Mouse (Mus musculus) liver, embryonic 14.5 days (tissue): ENCODE results near the gene Ptpn21. TPM values are rescaled to one million over a fixed set of nuclear protein-coding genes. Genes with fewer than 3 reads are reported as not detected.

Source experiments
- ATAC-seq: fragments of 200-750 bp; cut with Nextera tagmentation; 2 replicates; pipeline ENCODE4 v1.8.0; 2017; ENCODE audit warnings: moderate number of reproducible peaks, mild to moderate bottlenecking, moderate library complexity; ENCODE audit not compliant: insufficient read depth
- DNase-seq, 3 experiments: peaks; one replicate each; pipeline ENCODE4 v3.0.0-alpha.2; 2012 to 2013; ENCODE audit warnings: low read depth in 3 of 3, low spot score in 3 of 3
- H3K27ac ChIP-seq: fragments of 300-500 bp; sonication (generic); 2 replicates; pipeline ENCODE4 v1.5.1; 2014; ENCODE audit warnings: moderate library complexity, mild to moderate bottlenecking, control low read depth, inconsistent platforms
- H3K27me3 ChIP-seq: fragments of 300-500 bp; sonication (generic); 2 replicates; pipeline ENCODE4 v1.6.1; 2014; ENCODE audit warnings: mild to moderate bottlenecking, low read length, moderate library complexity; ENCODE audit not compliant: control insufficient read depth, insufficient read depth
- H3K36me3 ChIP-seq: fragments of 300-500 bp; sonication (generic); replicated peaks from 2 replicates; pipeline ENCODE4 v1.6.1; 2014; ENCODE audit warnings: low read depth; ENCODE audit not compliant: control insufficient read depth, insufficient read depth
- H3K4me1 ChIP-seq, 2 experiments: fragments of 200-500 bp in 1 of 2; fragments of 300-500 bp in 1 of 2; sonication (generic) in 1 of 2; replicated peaks; 2 replicates each; pipeline ENCODE4 v1.6.1; 2012 to 2014; ENCODE audit warnings: antibody characterized with exemption in 1 of 2, inconsistent platforms in 1 of 2, low read length in 1 of 2; ENCODE audit not compliant: control insufficient read depth in 2 of 2, insufficient read depth in 2 of 2
- H3K4me2 ChIP-seq: fragments of 300-500 bp; sonication (generic); 2 replicates; pipeline ENCODE4 v1.6.1; 2014; ENCODE audit warnings: low read depth, mild to moderate bottlenecking, control low read depth, moderate library complexity
- H3K4me3 ChIP-seq, 2 experiments: fragments of 200-500 bp in 1 of 2; fragments of 300-500 bp in 1 of 2; sonication (generic) in 1 of 2; 2 replicates each; pipeline ENCODE4 v1.5.1; 2012 to 2014; ENCODE audit warnings: low read depth in 2 of 2, low read length in 2 of 2, mild to moderate bottlenecking in 2 of 2, control low read depth in 1 of 2, inconsistent platforms in 1 of 2, moderate library complexity in 1 of 2; ENCODE audit not compliant: insufficient read depth in 1 of 2
- H3K9ac ChIP-seq: fragments of 300-500 bp; sonication (generic); replicated peaks from 2 replicates; pipeline ENCODE4 v1.6.1; 2014; ENCODE audit warnings: mild to moderate bottlenecking, control low read depth, moderate library complexity
- H3K9me3 ChIP-seq: fragments of 300-500 bp; sonication (generic); 2 replicates; pipeline ENCODE4 v1.6.1; 2016; ENCODE audit warnings: low read length, mixed read lengths; ENCODE audit not compliant: control insufficient read depth
- CTCF ChIP-seq: IDR thresholded peaks from 2 replicates; pipeline ENCODE4 v1.5.1; 2016; ENCODE audit warnings: antibody characterized with exemption, low read depth, control low read depth
- EP300 ChIP-seq: IDR thresholded peaks from 2 replicates; pipeline ENCODE4 v1.6.1; 2016; ENCODE audit warnings: antibody characterized with exemption, low read depth
- WGBS: fragments of 180-500 bp; shearing (Covaris S2); extraction: QIAGEN DNeasy Blood & Tissue Kit; methylation state at CpG from one replicate; pipeline ENCODE4 v1.1.7; 2014; ENCODE audit not compliant: insufficient replicate concordance; 5-methylcytosine and 5-hydroxymethylcytosine counted together
- polyA plus RNA-seq, 2 experiments: library from polyadenylated mRNA; depleted of rRNA in 1 of 2; stranded (reverse) in 1 of 2; unstranded in 1 of 2; fragments of >200 nt; fragmentation: Nextera tagmentation in 1 of 2; extraction: Ambion mirVana in 1 of 2; gene quantifications; 2 replicates each; pipeline versions ENCODE4 v1.2.1 to v1.2.3; 2012 to 2014

Ptpn21 gene
- polyA plus RNA-seq, 2 experiments, result 1.9 to 2.3 TPM

DNA sequence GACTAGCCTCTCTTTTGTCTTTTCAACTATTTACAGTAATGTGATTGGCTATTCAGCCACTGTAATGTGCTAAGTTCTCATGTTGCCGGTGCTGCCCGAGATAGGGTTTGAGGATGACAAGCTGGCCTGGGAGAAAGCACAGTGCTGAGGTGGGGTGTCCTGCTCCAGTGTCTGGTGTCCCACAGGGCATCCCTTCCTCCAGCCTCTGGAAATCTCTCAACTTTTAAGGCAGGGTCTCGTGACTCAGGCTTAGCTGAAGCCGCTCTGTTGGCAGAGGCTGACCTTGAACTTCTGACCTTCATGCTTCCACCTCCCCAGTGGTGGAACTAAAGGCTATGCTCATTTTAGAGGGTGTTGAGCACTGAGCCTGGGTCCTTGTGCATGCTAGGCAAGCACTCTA, 66.8 kb downstream of the Ptpn21 start:
- H3K4me1 ChIP-seq, result 0 out of 4 replicates have a peak, but pooled peaks cover 0 to 2% of the 10 kb centered on the region in 2 experiments
- H3K4me3 ChIP-seq, result no peak overlapping the region
- H3K9ac ChIP-seq, result no peak overlapping the region
- no peak overlapping the region for H3K4me2 ChIP-seq
- H3K27me3 ChIP-seq, result no peaks in the 10 kb centered on the region
- ATAC-seq, result no peak
- 65% methylated on average over 4 of the region's 4 CpGs for WGBS
- H3K9me3 ChIP-seq, result no peaks in the 10 kb centered on the region
- no peak for TF ChIP-seq CTCF
- no peak for TF ChIP-seq EP300
- no peaks in the 10 kb centered on the region for H3K36me3 ChIP-seq
- H3K27ac ChIP-seq, result no peak overlapping the region
- DNase-seq, result no peak

- Histone ChIP-seq H3K9me3 (no peaks in the 10 kb centered on the region), H3K27ac (no peak overlapping the region), H3K4me3 (no peak overlapping the region), H3K36me3 (no peaks in the 10 kb centered on the region), H3K9ac (no peak overlapping the region), H3K4me2 (no peak overlapping the region), H3K27me3 (no peaks in the 10 kb centered on the region), H3K4me1 (0 out of 4 replicates have a peak, but pooled peaks cover 0 to 2% of the 10 kb centered on the region in 2 experiments)
- DNase-seq (no peak), ATAC-seq (no peak)
- TF ChIP-seq CTCF (no peak), EP300 (no peak)
- whole genome bisulfite sequencing, result 62% methylated on average over 5 of the region's 5 CpGs
Observed at GRCm38 (mm10) chr12:98669864-98670263, 67.3 kb downstream of the Ptpn21 start.

- H3K36me3 ChIP-seq, result no peaks in the 10 kb centered on the region
- H3K4me3 ChIP-seq, result no peak overlapping the region
- H3K9me3 ChIP-seq, result no peaks in the 10 kb centered on the region
- no peak overlapping the region for H3K9ac ChIP-seq
- no peaks in the 10 kb centered on the region for H3K4me1 ChIP-seq
- H3K4me2 ChIP-seq, result no peak overlapping the region
- DNase-seq (no peak), ATAC-seq (no peak)
- 75% methylated on average over 10 of the region's 10 CpGs for WGBS
- H3K27ac ChIP-seq, result no peak overlapping the region
- no peak for TF ChIP-seq EP300
- TF ChIP-seq CTCF, result no peak
- H3K27me3 ChIP-seq, result no peaks in the 10 kb centered on the region
Observed at GRCm38 (mm10) chr12:98669086-98669485, 68.1 kb downstream of the Ptpn21 start.

GRCm38 (mm10) chr12:98668132-98668814, 68.9 kb downstream of the Ptpn21 start:
- H3K4me3 ChIP-seq, result no peak overlapping the region
- H3K4me1 ChIP-seq, result no peaks in the 10 kb centered on the region
- no peak overlapping the region for H3K4me2 ChIP-seq
- no peak overlapping the region for H3K27ac ChIP-seq
- ATAC-seq (no peak), DNase-seq (no peak)
- no peaks in the 10 kb centered on the region for H3K27me3 ChIP-seq
- H3K36me3 ChIP-seq, result no peaks in the 10 kb centered on the region
- H3K9me3 ChIP-seq, result no peaks in the 10 kb centered on the region
- no peak overlapping the region for H3K9ac ChIP-seq
- TF ChIP-seq EP300 (no peak), CTCF (no peak)
- WGBS, result 63% methylated on average over 10 of the region's 10 CpGs

DNA sequence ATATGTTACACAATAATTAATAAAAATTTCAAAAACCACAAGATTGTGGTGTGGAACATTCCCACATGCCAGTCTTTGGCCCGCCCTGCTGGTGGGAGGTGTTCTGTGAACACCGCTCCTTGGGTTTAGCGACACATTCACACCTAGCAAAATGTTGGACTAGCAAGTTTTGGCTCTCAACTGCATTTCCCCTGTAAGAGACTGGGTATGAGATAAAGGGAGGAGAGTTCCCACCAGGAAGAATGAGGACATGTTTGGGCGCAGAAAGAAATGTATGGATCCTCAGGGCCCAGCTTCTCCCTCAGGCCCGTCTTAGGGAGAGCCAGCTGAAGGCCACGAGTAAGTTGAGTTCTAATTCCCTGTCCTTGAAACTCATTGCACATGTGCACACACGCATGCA, 74.6 kb downstream of the Ptpn21 start:
- no peaks in the 10 kb centered on the region for H3K9me3 ChIP-seq
- no peak overlapping the region for H3K27ac ChIP-seq
- H3K9ac ChIP-seq, result no peak overlapping the region
- no peak for TF ChIP-seq EP300
- no peak for TF ChIP-seq CTCF
- no peak overlapping the region for H3K4me3 ChIP-seq
- DNase-seq (no peak), ATAC-seq (no peak)
- H3K36me3 ChIP-seq, result no peaks in the 10 kb centered on the region
- WGBS, result 80% methylated on average over 7 of the region's 7 CpGs
- H3K4me1 ChIP-seq, result no peaks in the 10 kb centered on the region
- no peak overlapping the region for H3K4me2 ChIP-seq
- no peaks in the 10 kb centered on the region for H3K27me3 ChIP-seq
